Mouse (Mus musculus): ENCODE measurements around the gene Il1rapl1.
"Not testable (repeated sequence)": the region's sequence is repeated elsewhere in the genome, so short reads cannot be mapped to it uniquely, and the experiment has no call there.

Il1rapl1 gene

DNA sequence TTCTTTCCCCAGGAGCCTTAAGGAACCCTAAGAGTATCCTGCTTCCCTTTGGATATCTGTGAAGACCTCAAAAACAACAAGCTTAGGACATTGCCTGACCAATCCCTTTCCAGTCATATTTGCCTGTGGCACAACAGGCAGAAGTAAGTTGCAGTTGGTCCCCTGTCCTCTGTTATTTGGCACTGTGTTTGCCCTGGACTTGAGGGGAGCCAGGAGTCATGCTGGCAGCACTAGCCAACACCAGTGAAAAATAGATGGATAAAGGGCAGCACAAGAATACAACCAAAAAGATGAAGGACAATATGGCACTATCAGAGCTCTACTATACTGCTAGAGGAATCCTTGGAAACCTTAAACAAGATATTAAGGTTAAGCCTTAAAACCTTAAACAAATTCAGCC, 322.4 kb downstream of the Il1rapl1 start:
- in situ Hi-C loops (cut with MboI; ENCODE audit: low pct_unique_long_range_greater_than_20kb in 1 of 2, low sequenced_read_pairs in 2 of 2, unreplicated experiment in 1 of 2): no loop called here

GRCm38 (mm10) chrX:87710589-87710988, 404.9 kb downstream of the Il1rapl1 start:
- in situ Hi-C loops (cut with MboI; ENCODE audit: low pct_unique_long_range_greater_than_20kb in 1 of 2, low sequenced_read_pairs in 2 of 2, unreplicated experiment in 1 of 2): no loop called here

GRCm38 (mm10) chrX:87663856-87664255, 451.6 kb downstream of the Il1rapl1 start:
- in situ Hi-C loops (cut with MboI; ENCODE audit: low pct_unique_long_range_greater_than_20kb in 1 of 2, low sequenced_read_pairs in 2 of 2, unreplicated experiment in 1 of 2): no loop called here

- in situ Hi-C loops (cut with MboI; ENCODE audit: low pct_unique_long_range_greater_than_20kb in 1 of 2, low sequenced_read_pairs in 2 of 2, unreplicated experiment in 1 of 2): no loop called here
Measured at GRCm38 (mm10) chrX:87655644-87656043, 459.8 kb downstream of the Il1rapl1 start.

GRCm38 (mm10) chrX:87600914-87601313, 514.5 kb downstream of the Il1rapl1 start:
- in situ Hi-C loops (cut with MboI; ENCODE audit: low pct_unique_long_range_greater_than_20kb in 1 of 2, low sequenced_read_pairs in 2 of 2, unreplicated experiment in 1 of 2): no loop called here

GRCm38 (mm10) chrX:87507997-87508396, 607.4 kb downstream of the Il1rapl1 start:
- in situ Hi-C loops (cut with MboI; ENCODE audit: low pct_unique_long_range_greater_than_20kb in 1 of 2, low sequenced_read_pairs in 2 of 2, unreplicated experiment in 1 of 2): no loop called here

- in situ Hi-C loops (cut with MboI; ENCODE audit: low pct_unique_long_range_greater_than_20kb in 1 of 2, low sequenced_read_pairs in 2 of 2, unreplicated experiment in 1 of 2): no loop called here
Measured at GRCm38 (mm10) chrX:87502604-87503003, 612.8 kb downstream of the Il1rapl1 start.

DNA sequence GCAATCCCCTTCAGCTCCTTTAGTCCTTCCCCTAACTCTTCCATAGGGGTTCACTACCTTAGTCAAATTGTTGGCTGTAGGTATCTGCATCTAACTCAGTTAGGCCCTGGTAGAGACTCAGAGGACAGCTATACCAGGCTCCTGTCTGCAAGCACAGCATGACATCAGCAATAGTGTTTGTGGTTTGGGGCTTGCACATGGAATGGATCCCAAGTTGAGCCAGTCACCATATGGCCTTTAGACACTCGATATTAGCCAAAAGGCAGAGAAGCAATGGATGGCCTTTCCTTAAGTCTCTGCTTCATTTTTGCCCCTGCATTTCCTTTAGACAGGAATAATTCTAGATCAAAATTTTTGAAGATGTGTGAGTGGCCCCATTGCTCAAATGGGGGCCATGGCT, 632.0 kb downstream of the Il1rapl1 start:
- in situ Hi-C loops (cut with MboI; ENCODE audit: low pct_unique_long_range_greater_than_20kb in 1 of 2, low sequenced_read_pairs in 2 of 2, unreplicated experiment in 1 of 2): no loop called here

- in situ Hi-C loops (cut with MboI; ENCODE audit: low pct_unique_long_range_greater_than_20kb in 1 of 2, low sequenced_read_pairs in 2 of 2, unreplicated experiment in 1 of 2): not testable (repeated sequence)
Measured at GRCm38 (mm10) chrX:87238191-87238590, 877.3 kb downstream of the Il1rapl1 start.

DNA sequence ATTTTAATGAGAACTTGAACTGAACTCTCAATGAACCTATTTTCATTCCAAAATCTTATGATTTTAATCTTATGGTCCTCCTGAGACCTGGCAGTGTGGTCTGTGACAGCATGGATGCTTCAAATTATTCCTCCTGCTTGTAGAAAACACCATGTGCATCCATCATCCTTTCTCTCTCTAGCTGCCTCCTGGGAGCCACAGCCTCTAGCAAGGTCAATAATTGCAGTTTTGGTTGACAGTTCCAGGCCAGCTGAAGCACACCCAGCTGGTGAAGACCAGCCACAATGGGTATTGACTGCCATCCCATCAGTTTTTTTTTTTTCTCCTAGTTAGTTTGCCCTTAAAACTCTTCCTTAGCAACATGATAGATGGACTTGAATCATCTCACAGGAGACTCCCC, 890.2 kb downstream of the Il1rapl1 start:
- in situ Hi-C loops (cut with MboI; ENCODE audit: low pct_unique_long_range_greater_than_20kb in 1 of 2, low sequenced_read_pairs in 2 of 2, unreplicated experiment in 1 of 2): no loop called here

- in situ Hi-C loops (cut with MboI; ENCODE audit: low pct_unique_long_range_greater_than_20kb in 1 of 2, low sequenced_read_pairs in 2 of 2, unreplicated experiment in 1 of 2): no loop called here
Measured at GRCm38 (mm10) chrX:87002296-87002695, 1113.1 kb downstream of the Il1rapl1 start.

- in situ Hi-C loops (cut with MboI; ENCODE audit: low pct_unique_long_range_greater_than_20kb in 1 of 2, low sequenced_read_pairs in 2 of 2, unreplicated experiment in 1 of 2): no loop called here
Measured at GRCm38 (mm10) chrX:86955126-86955525, 1160.3 kb downstream of the Il1rapl1 start.

DNA sequence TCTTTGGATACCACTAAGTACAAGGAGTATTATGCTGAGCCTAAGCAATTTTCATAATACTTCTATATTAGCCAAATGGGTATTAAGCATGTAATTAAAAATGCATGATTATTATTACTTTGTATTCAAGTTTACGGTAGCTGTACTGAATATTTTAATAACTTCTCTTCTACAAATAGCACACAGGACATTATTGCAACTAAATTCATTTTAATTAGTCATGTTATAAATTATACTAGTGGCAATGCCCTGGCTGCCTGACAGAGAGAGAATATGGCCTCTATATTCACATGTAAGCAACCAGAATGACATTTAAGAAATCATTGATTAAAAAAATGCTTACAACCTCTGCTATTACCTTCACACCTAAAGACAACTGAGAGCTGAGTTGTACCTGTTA, 1160.8 kb downstream of the Il1rapl1 start:
- in situ Hi-C loops (cut with MboI; ENCODE audit: low pct_unique_long_range_greater_than_20kb in 1 of 2, low sequenced_read_pairs in 2 of 2, unreplicated experiment in 1 of 2): no loop called here

DNA sequence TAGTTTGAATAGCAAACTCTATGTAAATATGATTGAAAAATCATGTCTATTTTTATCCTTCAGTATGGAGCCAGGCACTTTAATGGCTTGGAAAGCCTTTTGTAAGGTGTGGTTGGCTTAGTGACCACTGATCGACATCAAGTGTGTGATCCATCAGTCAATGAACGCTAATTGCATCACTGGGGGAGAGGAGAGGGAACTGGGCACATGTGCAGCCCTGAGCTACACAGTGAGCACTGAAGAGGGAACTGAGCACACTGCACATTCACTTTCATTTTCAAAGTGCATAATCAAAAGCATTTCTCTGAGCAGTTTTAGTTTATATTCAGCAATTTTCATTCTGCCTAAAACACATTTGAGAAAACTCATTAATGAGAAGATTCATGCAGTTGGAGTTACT, 1164.5 kb downstream of the Il1rapl1 start:
- in situ Hi-C loops (cut with MboI; ENCODE audit: low pct_unique_long_range_greater_than_20kb in 1 of 2, low sequenced_read_pairs in 2 of 2, unreplicated experiment in 1 of 2): no loop called here

DNA sequence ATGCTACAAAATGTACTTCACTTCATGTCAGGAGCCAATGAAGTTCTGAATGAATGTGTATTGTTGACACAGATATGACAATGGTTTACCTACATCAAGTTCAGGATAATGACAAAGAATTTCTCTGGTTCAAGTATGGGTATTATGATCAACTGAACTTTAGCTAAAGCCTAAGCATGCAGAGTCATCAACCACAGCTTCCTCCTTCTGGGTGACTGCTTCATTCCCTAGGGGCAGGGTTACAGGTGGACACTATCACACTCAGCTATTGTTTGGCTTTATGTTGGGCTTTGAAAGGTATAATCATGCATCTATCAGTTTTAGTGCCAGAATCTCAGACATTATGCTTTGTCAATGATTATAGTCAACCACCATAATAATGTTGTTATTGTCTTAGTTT, 1166.3 kb downstream of the Il1rapl1 start:
- in situ Hi-C loops (cut with MboI; ENCODE audit: low pct_unique_long_range_greater_than_20kb in 1 of 2, low sequenced_read_pairs in 2 of 2, unreplicated experiment in 1 of 2): no loop called here

GRCm38 (mm10) chrX:86854835-86855234, 1260.6 kb downstream of the Il1rapl1 start:
- in situ Hi-C loops (cut with MboI; ENCODE audit: low pct_unique_long_range_greater_than_20kb in 1 of 2, low sequenced_read_pairs in 2 of 2, unreplicated experiment in 1 of 2): loop anchor here in 1 of 2 experiments (25.0 kb wide), 1 partner anchor 368 kb away; no protein-coding TSS in a partner anchor

GRCm38 (mm10) chrX:86808218-86808617, 1307.2 kb downstream of the Il1rapl1 start:
- in situ Hi-C loops (cut with MboI; ENCODE audit: low pct_unique_long_range_greater_than_20kb in 1 of 2, low sequenced_read_pairs in 2 of 2, unreplicated experiment in 1 of 2): no loop called here

GRCm38 (mm10) chrX:86802725-86803124, 1312.7 kb downstream of the Il1rapl1 start:
- in situ Hi-C loops (cut with MboI; ENCODE audit: low pct_unique_long_range_greater_than_20kb in 1 of 2, low sequenced_read_pairs in 2 of 2, unreplicated experiment in 1 of 2): no loop called here

GRCm38 (mm10) chrX:86728803-86729202, 1386.6 kb downstream of the Il1rapl1 start:
- in situ Hi-C loops (cut with MboI; ENCODE audit: low pct_unique_long_range_greater_than_20kb in 1 of 2, low sequenced_read_pairs in 2 of 2, unreplicated experiment in 1 of 2): no loop called here
